Mouse (Mus musculus): ENCODE data around the gene Dnajc16. TPM values are rescaled to one million over a fixed set of nuclear protein-coding genes. Genes with fewer than 3 reads are reported as not detected.

Dnajc16 gene
- polyA plus RNA-seq, 1 experiment: 12.8 TPM

- DNase-seq (ENCODE audit: low spot score): no peak
Observed at GRCm38 (mm10) chr4:141765008-141765407, 25.7 kb downstream of the Dnajc16 start.

DNA sequence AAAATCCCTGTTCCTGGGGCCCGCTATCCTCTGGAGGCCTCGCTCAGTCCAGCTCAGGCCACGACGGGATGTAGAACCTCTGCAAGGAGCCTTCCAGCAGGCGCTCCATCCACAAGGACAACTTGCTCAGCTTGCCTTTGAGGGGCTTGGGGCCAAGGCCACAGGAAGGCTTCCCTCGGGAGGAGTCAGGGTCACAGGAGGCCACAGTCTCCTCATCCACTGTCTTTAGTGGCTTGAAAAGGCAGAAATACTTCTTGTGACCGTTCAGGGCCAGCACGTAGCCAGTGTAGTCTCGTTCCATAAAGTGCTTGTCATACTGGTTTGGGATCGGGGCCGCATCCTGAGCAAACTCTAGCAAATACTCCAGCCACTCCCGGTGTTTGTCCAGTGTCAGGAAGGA is 27.3 kb downstream of the Dnajc16 start:
- no peak for DNase-seq (ENCODE audit: low spot score)

- no peak for DNase-seq (ENCODE audit: low spot score)
Observed at GRCm38 (mm10) chr4:141762102-141762598, 28.6 kb downstream of the Dnajc16 start.

DNA sequence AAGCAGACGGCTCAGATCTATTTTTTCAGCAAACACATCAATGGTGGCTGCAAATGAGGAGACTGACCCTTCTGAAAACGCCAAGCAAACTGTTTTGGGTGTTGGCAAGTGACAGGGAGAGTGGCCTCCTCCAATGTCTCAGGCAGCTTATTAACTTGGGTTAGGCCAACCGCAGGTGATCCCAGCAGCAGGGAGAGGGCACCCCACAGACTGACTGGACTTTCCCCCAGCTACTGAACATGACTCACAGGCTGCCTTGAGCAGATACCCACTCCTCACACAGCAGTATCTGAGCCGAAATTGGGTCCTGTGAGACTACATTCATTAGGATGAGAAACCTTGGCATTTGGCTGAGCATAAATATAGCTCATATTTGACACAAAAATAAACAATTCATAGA is 29.8 kb downstream of the Dnajc16 start:
- no peak for DNase-seq (ENCODE audit: low spot score)

GRCm38 (mm10) chr4:141758874-141759542 is 31.7 kb downstream of the Dnajc16 start:
- no peak for DNase-seq (ENCODE audit: low spot score)

- DNase-seq (ENCODE audit: low spot score): no peak
Observed at GRCm38 (mm10) chr4:141757124-141757523, 33.6 kb downstream of the Dnajc16 start.

DNA sequence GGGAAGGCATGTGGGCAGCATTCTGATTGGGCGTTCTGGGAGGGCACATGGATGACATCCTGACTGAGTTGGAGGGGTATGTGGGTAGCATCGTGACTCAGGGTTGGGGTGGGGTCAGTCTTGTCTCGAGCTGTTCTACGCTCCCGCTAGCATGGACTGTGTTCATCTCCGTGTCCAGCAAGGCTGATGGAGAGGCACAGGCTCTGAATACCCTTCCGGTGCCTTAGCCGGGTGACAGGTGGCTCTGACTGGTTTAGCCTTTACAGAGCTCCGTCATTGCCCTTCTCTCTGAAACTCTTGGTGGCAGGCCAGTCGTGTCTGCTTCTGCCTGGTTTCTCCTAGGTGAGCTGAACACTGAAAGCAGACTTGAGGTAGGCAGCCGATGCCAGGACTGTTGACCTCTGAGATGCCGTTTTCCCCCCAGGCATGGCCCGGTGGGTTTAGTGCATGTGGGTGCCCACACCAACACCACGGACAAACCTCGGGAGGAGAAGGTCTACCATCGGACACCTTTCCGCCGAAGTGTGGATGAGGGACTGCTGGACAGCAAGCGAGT is 35.3 kb downstream of the Dnajc16 start:
- no peak for DNase-seq (ENCODE audit: low spot score)

GRCm38 (mm10) chr4:141752076-141752421 is 38.7 kb downstream of the Dnajc16 start:
- no peak for DNase-seq (ENCODE audit: low spot score)

DNA sequence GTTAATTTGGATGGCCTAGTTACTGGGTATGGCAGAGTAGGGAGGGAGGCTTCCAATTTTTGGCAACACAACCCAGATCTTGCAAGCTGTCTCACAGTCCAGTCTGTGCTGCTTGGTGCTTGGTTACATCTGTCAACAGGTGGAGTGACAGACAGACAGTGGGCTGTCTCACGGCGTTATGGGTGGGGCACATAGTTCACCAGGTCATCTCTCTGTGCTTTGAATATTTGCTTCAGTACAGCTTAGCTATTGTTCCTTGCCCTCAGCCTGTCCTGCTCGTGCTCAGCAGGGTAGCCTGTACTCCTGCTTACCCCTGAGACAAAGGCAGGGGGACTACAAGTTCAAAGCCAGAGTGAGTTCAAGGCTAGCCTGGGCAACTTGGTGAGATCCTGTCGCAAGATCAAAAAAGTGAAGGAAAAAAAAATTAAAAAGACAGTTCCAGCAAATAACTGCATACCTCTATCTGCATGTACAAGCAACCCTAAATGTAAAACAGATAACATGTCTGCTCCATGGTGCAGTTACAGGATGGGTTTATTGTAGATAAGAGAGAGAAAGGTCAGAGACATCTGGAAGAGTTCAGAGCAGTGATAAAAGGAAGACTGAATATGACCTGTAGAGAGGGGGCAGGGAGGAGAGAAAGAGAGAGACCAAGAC is 39.2 kb downstream of the Dnajc16 start:
- no peak for DNase-seq (ENCODE audit: low spot score)

DNA sequence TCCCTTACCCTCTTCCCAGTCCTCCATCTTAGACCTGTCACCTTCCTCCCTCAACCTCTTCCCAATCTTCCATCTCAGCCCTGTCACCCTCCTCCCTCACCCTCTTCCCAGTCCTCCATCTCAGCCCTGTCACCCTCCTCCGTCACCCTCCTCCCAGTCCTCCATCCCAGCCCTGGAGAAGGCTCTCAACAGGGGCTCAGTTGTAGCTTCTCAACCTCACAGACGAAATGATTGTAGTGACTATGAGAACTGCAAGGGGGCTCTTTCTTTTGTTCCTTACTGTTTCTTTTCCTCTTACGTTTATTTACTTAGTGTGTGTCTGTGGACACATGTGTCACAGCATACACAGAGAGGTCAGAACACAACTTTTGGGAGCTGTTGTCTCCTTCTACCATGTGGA is 39.9 kb downstream of the Dnajc16 start:
- DNase-seq (ENCODE audit: low spot score): no peak

DNA sequence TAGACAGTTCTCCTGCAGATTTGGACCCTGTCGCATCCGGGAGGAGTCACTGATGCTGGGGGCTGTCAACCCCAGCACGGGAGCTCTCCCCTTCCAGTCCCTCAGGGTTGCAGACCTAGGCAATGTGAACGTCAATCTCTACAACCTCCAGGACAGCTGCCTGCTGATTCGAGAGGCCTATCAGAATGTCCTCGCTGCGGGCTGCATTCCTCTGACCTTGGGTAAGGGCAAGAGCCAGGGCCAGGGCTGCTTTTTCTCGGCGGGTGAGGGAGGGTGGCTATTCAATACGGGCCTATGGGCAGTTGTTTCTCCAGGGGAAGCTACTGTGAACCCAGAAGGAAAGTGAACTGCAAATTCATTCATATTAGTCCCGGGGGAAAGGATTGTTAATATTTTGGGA is 41.2 kb downstream of the Dnajc16 start:
- DNase-seq (ENCODE audit: low spot score): no peak

DNA sequence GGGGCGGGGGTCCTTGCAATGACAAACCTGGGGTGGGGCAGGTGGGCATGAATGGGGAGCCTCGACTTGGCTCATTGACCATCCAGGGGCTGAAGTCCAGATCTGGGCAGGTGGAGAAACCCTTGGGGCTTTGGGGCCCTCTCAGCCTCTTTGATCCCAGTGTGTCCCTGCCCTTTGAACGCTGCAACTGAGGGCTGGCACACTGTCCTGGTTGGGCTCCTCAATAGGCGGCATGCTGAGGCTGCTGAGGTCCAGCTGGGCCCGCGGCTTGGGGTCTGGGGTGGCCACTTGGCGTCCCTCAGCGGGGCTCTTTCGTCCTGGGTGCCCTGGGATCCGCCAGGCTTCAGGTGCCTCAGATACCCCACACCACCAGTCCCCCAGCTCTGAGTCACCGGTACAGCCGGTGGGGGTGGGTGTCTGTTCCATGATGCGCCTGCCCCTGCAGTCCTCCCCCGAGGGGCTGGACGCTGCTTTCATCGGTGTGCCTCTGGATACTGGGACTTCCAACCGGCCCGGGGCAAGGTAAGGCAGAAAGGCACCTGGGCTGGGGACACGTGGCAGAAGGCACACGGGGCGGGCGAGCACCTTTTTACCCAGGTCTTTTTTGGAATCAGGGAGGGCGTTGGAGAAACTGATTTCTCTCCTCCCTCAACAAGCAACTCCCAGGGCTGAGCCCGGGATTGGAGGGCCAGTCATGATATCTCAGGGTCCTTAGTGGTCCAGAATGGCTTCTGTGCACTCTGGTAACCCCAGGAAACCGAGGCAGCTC is 44.0 kb downstream of the Dnajc16 start, which contains the start of gene Agmat:
TSS of gene Agmat (plus strand) at position 95 of the 769 bp plus-strand sequence.
- no peak for DNase-seq (ENCODE audit: low spot score)

- no peak for DNase-seq (ENCODE audit: low spot score)
Observed at GRCm38 (mm10) chr4:141742381-141742780, 48.4 kb downstream of the Dnajc16 start.

DNA sequence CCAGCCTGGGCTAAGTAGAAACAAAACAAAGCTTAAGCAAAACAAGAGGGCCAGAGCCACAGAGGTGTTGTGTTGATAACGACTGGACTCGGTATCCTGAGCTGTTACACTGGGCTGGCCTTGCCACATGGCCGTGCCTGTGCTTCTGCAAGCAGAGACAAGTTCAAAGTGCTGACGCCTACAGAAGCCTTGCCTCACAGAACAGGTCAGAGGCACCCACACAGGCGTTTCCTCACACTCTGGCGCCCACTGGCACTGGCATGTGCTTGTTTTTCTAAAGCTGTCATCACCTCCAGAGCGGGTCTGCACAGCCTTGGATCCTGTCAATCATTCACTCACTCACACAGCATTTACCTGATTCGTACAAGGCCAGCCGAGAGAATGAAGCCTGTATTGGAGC is 48.9 kb downstream of the Dnajc16 start:
- peak; percentile 40 for DNase-seq (ENCODE audit: low spot score)

DNA sequence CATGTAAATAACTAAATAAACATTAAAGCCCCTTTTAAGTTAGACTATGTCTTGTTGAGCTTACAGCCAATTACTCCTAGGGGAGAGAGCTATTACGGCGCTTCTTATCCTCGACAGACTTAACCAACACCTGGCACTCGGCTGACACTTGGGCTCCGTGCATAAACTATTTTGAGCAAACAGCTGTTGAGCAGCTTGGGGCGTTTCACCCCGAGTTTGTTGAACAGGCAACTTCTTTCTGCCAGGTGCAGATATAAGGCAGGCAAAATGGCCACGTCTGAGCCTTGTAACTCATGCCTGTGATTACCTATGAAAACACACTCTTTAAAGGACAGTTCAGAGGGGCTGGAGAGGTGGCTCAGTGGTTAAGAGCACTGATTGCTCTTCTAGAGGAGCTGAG is 52.7 kb downstream of the Dnajc16 start:
- no peak for DNase-seq (ENCODE audit: low spot score)

- DNase-seq (ENCODE audit: low spot score): no peak
Observed at GRCm38 (mm10) chr4:141736856-141737255, 53.9 kb downstream of the Dnajc16 start.

GRCm38 (mm10) chr4:141735206-141735560 is 55.5 kb downstream of the Dnajc16 start:
- no peak for DNase-seq (ENCODE audit: low spot score)

DNA sequence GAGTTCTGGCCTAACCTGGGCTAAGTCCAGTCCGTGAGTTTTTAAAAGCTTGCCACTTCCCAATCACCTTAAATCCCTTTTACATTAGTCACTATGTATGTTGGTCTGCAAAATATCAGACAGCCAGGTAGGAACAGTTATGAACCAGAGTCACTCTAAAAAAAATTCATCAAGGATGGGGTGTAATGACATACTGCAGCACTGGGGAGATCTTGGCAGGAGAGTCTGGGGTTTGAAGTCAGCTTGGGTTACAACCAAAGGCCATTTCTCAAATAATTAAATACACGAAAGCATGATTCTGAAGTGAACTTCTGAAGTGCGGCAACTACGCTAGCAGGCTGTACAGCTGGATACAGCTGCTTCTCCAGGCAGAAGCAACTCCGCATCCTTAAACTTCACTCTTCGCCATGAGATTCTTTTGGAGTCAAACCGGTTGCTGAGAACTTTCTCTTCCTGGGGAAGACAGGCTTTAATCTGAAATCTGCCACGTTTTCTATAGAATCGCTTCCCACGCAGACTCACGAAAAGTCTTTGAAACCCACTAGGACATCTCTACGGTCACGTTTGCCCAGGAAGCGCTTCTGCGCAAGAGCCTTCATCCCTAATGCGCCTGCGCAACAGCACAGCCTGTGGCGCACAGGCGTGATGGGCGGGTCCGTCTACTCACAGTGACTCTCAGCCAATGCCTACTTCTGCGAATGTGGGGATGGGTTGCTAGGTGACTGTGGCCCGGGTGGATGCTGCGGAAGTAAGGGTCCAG is 56.1 kb downstream of the Dnajc16 start:
- peak; percentile 70 for DNase-seq (ENCODE audit: low spot score)

DNA sequence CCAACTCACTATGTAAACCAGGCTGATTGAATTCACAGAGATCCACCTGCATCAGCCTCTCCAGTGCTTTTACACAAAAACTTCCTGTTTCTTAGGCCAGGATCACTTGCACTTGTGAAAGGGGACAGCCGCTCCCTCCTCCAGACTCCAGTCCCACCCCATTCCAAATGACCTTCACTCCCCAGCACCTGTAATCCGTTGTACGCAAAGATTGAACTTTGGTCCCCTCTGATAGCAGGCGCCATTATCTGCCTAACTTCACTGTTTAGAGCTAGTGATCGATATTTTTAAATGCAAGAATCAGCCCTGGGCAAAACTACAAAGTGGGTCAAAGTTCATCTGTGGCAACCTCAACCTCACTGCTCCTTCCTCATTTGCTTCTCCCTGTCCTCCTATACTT is 59.0 kb downstream of the Dnajc16 start:
- no peak for DNase-seq (ENCODE audit: low spot score)

DNA sequence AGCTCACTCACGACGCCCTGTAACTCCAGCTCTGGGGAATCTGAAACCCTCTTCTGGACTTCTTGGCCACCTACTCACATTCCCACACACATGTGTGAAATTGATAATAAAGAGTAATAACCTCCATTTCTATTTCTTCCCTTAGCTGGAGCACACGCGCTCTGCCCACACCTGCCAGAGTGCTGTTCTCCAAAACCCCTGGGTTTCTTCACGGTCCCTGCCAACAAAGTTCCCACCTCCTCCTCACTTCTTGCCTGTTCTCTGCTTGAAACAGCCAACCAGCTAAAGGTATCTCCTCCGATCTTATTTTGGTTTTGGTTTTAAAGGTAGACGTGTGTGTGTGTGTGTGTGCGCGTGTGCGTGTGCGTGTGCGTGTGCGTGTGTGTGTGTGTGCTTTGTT is 60.3 kb downstream of the Dnajc16 start:
- no peak for DNase-seq (ENCODE audit: low spot score)

GRCm38 (mm10) chr4:141729266-141729665 is 61.5 kb downstream of the Dnajc16 start:
- DNase-seq (ENCODE audit: low spot score): no peak

- no peak for DNase-seq (ENCODE audit: low spot score)
Observed at GRCm38 (mm10) chr4:141725738-141726137, 65.0 kb downstream of the Dnajc16 start.

Data from urinary bladder, adult 2 months (tissue).